In the genomic region with DNA sequence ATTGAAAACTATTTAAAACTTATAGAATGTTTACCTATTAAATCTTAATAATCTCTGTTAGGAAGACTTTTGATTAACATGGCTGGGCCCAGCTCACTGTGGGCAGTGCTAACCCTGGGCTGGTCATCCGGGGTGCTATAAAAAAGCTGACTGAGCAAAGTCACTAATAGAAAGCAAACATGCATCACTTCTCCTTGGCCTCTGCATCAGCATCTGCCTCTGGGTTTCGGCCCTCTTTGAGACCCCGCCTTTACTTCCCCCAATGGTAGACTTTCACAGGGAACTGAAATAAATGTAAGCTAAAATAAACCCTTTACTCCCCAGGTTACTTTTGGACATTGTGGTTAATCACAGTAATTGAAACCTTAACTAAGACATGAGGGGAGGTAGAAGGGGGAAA, we compare ENCODE assay signal across 34 mouse cellular contexts.
"Had no signal": no experiment of that assay in that cellular context is flagged by ENCODE, and none has a peak within 500 bp of the region (broad histone marks: within the 10 kb centered on the region; RNA-seq: fewer than 3 reads in every experiment).

No protein-coding gene starts in this region.

- H3K4me3 ChIP-seq: heart, embryonic 12.5 days; heart, embryonic 13.5 days; heart, embryonic 15.5 days; hindbrain, embryonic 10.5 days; hindbrain, embryonic 12.5 days; hindbrain, embryonic 13.5 days; hindbrain, embryonic 15.5 days; intestine, embryonic 15.5 days; kidney, embryonic 15.5 days; layer of hippocampus, adult 2 months; left cerebral cortex, adult 2 months had no signal

- ATAC-seq: hindbrain, embryonic 16.5 days; hindbrain, postnatal 0 days; inflammation-experienced regulatory T-cells, adult 6 months; intestine, embryonic 15.5 days; intestine, embryonic 16.5 days; intestine, postnatal 0 days had no signal

- H3K4me1 ChIP-seq: heart, embryonic 12.5 days; heart, embryonic 13.5 days; heart, embryonic 15.5 days; hindbrain, embryonic 10.5 days; hindbrain, embryonic 12.5 days; hindbrain, embryonic 13.5 days; hindbrain, embryonic 15.5 days; intestine, embryonic 15.5 days; kidney, embryonic 15.5 days had no signal

- H3K4me2 ChIP-seq: heart, embryonic 11.5 days; heart, embryonic 12.5 days; heart, embryonic 13.5 days; heart, embryonic 15.5 days; hindbrain, embryonic 12.5 days; hindbrain, embryonic 13.5 days; hindbrain, embryonic 14.5 days; hindbrain, embryonic 15.5 days; intestine, embryonic 15.5 days; kidney, embryonic 15.5 days had no signal

- DNase-seq: heart, postnatal 10 days; heart, postnatal 14 days; heart, postnatal 36 days; heart, postnatal 4 days; kidney, adult 11 months; kidney, adult 18-20 months; kidney, adult 2 months; kidney, adult 8-10 months; kidney, adult 9 months; kidney, postnatal 10 days; kidney, postnatal 14 days; kidney, postnatal 36 days; kidney, postnatal 4 days; layer of hippocampus, adult 9-11 months; layer of hippocampus, postnatal 36 days had no signal

- H3K27ac ChIP-seq: heart, embryonic 13.5 days; heart, embryonic 15.5 days; hindbrain, embryonic 10.5 days; hindbrain, embryonic 12.5 days; hindbrain, embryonic 13.5 days; hindbrain, embryonic 14.5 days; hindbrain, embryonic 15.5 days; hindbrain, postnatal 0 days; intestine, embryonic 15.5 days; kidney, embryonic 15.5 days; kidney, postnatal 0 days; layer of hippocampus, adult 2 months; left cerebral cortex, adult 2 months had no signal

- H3K9ac ChIP-seq: heart, embryonic 12.5 days; heart, embryonic 13.5 days; heart, embryonic 15.5 days; hindbrain, embryonic 12.5 days; hindbrain, embryonic 13.5 days; hindbrain, embryonic 14.5 days; hindbrain, embryonic 15.5 days; intestine, embryonic 15.5 days; kidney, embryonic 15.5 days had no signal

- H3K9me3 ChIP-seq: heart, embryonic 12.5 days; heart, embryonic 13.5 days; heart, embryonic 15.5 days; hindbrain, embryonic 10.5 days; hindbrain, embryonic 12.5 days; hindbrain, embryonic 13.5 days; hindbrain, embryonic 15.5 days; intestine, embryonic 15.5 days; kidney, embryonic 15.5 days had no signal

- H3K36me3 ChIP-seq: heart, embryonic 12.5 days; heart, embryonic 13.5 days; heart, embryonic 15.5 days; hindbrain, embryonic 10.5 days; hindbrain, embryonic 12.5 days; hindbrain, embryonic 13.5 days; hindbrain, embryonic 15.5 days; intestine, embryonic 15.5 days; kidney, embryonic 15.5 days had no signal

- H3K27me3 ChIP-seq: heart, embryonic 12.5 days; heart, embryonic 13.5 days; heart, embryonic 15.5 days; hindbrain, embryonic 12.5 days; hindbrain, embryonic 13.5 days; hindbrain, embryonic 15.5 days; intestine, embryonic 15.5 days; kidney, embryonic 15.5 days had no signal
